Mouse (Mus musculus): Measurements from ENCODE around the gene Sirt1.
"Not testable (repeated sequence)": the region's sequence is repeated elsewhere in the genome, so short reads cannot be mapped to it uniquely, and the experiment has no call there.

GRCm38 (mm10) chr10:63411674-63412073, 30.2 kb upstream of the Sirt1 start:
- not testable (repeated sequence) for TF ChIP-seq CTCF (IDR thresholded peaks at IDR 0.05; ENCODE audit: borderline replicate concordance, control insufficient read depth, extremely low read depth, insufficient read depth, low read length, poor library complexity); POLR2A (IDR thresholded peaks at IDR 0.05; ENCODE audit: control insufficient read depth, extremely low read depth, insufficient read depth, low read length, poor library complexity)

Measured in thymus, adult 2 months (tissue).